Mouse (Mus musculus): Measurements from ENCODE around the gene Ager. TPM values are rescaled to one million over a fixed set of nuclear protein-coding genes. Genes with fewer than 3 reads are reported as not detected.

Ager gene
- total RNA-seq, 2 experiments from 2014 or later, result 1.8 TPM

DNA sequence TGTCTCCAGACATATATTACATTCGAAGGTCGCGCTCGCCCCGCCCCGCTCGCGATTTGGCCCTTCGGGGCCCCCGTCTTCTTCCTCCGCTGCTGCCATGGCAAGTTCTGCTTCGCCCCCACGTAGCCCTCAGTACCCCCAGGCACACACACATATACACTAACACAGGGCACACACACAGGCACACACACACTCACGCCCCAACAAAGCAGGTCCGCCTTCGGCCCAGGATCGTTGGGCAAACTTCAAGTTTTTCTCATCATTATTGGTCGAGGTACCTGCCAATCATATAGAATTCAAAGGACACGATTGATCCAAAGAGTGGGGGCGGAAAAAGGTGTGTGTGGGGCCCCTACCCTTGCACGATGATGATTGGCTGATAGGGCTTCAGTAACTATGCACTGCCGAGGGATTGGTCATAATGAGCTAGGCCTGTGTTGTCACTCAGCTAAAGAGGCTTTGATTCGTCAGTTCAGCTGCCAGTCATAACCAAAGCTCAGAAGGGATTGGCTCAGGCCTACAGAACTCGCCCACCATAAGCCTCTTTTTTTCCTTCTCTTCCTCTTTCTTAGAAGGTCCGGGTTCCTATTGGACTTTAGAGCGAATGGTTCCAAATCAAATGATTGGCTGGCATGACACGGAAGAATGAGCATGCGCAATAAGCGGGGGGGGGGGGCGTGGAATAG, 5.9 kb downstream of the Ager start, which contains the start of gene Rnf5:
TSS of gene Rnf5 (minus strand) at position 316 of the 686 bp plus-strand sequence.
- intact Hi-C loops (cut with DNase I), result no loop called here
- DNase-seq, result peak; percentile 98

DNA sequence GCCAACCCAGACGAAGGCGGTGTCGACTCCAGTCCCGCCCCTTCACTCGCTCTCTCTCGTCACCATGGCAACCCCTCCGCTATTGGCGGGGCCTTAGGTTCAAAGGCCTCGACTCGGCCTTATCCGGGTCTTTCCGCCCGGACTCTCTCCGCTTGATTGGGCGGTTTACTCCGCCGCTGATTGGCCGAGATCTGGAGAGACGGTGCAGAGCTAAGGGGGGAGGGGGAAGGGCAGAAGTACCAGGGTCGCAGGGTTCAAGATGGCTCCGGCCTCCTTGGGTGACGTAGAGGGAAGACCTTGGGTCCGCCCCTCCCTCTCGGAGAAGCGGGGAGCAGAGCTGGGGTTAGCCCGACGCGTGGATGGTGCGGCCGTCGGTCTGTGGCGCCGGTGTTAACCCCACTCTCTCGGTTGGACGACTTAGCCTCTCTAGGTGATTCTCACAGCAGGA, 6.4 kb downstream of the Ager start, which contains the start of gene Agpat1:
TSS of gene Agpat1 (plus strand) at position 202 of the 448 bp plus-strand sequence.
- DNase-seq, result peak; percentile 99
- intact Hi-C loops (cut with DNase I), result no loop called here

DNA sequence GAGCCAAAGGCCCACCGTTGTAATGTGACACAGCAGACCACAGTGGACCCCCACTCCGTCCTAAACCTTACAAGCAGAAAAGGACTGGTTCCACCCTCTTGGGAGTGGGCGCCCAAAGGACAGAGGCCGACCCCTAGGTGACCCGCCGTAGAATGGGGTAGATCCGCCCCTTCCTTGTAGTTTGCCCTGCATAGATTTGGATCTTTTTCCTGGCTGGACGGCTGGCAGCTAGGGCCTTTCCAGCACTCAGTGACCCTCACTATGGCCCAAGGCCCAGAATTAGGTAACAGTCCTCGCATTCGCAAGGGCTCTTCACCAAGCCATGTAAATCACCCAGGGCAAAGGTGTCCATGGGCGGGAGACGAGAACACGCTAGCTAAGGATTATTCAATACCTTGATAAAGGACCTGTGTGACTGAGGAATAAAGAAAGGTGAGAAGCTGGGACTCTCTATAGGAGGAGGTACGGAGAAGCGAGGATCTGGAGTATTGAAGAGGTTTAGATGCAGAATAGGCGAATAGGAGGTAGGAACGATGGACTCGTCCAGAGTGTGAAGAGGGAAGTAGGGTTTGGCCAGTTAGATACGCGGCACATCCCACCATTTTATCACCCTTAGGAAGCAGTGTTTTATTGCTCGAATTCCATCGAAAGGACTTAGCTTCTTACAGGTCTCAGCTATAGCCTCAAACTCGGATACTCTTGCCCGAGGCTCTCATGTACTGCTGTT, 7.0 kb downstream of the Ager start:
- intact Hi-C loops (cut with DNase I), result no loop called here
- DNase-seq, result no peak

DNA sequence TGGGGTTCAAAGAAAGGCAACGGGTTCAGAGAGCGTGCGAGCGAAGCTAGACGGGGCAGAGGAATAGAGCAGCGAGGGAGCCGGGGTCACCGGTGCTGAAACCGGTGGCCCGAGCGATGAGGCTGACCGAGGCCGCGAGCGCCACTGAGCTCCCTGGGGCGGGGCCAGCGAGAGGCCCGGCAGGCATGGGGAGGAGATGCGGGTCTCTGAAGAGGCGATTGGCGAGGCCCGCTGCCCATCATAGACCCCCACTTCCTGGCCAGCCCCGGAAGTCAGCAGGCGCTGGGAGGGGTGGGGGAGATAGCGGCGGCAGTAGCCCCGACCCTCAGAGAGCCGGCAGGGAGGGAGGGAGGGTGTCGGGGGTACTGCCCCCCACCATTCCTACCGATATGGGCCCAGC, 7.9 kb downstream of the Ager start:
- DNase-seq, result peak; percentile 99
- intact Hi-C loops (cut with DNase I), result no loop called here

DNA sequence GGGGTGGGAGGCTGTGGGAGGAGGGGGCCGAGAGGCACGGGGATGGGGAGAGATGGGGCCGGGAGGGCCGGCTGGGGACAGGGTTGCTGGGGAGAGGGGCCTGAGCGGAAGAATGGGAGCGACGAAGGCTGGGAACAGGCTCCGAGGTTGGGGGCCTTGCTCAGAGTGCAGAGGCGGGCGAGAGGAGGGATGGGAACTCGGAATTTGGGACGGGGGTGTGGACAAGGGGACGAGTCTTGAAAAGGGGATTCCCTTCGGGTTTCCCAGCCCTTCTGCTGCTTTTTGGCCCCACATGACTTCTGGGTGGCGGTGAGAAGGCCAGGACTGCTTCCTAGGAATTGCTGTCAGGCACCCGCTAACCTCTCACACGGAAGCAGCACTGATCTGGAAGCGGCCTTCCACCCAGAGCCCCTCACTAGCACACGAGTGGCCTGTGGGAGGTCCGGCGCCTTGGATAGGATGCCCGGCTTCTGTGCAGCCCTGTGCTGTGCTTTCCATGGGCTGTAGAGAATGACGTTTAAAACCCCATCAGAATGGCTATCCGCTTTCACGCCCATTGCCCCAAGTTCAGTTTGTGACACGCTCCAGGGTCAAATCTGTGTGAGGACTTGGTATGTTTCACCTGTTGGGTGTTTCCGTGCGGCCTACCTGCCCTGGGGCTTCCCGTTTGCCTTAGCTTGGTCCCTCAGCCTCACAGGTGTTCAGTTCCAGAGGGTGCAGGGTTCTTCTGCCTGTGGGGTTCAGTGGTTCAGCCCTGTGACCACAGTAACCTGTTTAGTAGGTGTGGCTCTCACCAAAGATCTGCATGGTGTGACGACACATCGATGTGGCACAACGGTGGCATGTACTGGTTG, 8.8 kb downstream of the Ager start:
- DNase-seq, result no peak
- intact Hi-C loops (cut with DNase I), result no loop called here

DNA sequence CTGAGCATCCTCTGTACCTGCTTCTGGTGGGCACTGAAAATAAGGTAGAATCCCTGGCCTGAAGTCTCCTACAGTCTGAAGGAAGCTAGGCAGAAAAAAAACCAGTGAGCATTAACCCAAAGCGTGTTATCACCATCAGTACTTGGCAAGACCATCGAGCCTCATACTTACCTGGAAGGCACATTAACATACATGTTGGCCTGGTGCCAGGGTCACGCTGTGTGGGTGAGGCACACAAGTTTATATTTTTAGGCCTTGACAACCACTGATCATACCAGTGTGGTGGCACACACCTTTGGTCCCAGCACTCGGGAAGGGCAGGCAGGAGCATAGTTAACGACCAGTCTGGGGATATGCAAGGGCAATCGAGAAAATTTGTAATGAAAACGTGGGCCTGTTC, 10.3 kb downstream of the Ager start:
- intact Hi-C loops (cut with DNase I), result no loop called here
- no peak for DNase-seq

DNA sequence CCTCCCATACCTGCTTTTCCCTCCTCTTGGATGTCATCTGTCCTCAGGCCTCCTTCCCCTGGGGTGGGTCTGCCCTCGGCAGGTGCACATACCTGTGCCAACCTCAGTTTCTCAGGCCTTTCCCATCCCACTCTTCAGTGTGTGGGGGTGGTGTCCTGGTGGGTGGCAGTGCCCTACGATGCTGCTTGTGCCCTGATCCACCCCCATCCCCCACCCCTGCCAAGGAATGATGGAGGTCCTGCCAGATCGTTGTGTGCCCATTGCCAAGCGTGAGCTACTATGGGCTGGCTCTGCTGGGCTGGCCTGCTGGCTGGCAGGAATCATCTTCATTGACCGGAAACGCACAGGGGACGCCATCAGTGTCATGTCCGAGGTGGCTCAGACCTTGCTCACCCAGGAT, 13.4 kb downstream of the Ager start:
- intact Hi-C loops (cut with DNase I), result no loop called here
- DNase-seq, result no peak

DNA sequence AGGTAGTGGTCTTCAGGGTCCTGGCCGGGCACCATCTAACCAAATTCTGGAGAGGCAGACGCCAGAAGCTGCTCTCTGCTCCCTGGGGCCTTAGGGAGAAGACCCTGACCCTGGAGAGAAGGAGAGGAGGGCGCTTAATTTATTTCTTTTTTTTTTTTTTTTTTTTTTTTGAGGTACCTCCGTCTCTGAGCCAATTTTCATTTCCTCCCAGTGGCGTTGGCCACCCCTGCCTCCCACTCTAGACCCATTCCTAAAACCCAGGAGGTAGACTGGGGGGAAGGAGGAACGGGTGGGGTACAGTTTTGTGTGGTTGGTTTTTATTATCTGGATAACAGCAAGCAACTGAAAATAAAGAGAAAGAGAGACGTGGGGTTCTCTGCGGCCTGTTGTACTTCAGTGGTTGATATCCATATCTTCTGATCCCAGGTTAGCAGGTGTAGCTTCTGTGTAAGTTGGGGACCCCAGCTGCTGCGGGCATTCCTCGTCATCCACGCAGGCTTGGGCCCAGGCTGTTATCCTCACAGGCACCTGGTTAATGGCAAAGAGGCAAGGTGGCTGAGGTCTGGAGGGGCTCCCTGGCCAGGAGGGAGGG, 15.5 kb downstream of the Ager start:
- intact Hi-C loops (cut with DNase I), result no loop called here
- no peak for DNase-seq

DNA sequence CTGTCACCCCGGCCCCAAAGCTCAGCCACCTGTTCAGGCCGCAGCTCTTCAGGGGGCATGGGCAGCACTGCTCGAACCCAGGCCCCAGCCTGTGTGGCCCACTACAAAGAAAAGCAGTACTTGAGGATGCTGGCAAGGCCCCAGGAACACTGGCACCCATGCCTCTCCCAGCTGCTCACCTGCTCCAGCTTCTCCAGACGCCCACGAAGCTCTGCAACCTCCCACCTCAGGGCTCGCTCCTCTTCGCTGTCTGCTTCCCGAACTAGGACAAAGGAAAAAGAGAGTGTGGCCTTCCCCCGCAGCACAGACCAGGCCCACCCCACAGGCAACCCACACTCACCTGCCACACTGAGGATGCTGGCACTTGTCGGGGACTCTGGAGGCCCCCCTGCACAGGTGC, 16.2 kb downstream of the Ager start:
- DNase-seq, result no peak

DNA sequence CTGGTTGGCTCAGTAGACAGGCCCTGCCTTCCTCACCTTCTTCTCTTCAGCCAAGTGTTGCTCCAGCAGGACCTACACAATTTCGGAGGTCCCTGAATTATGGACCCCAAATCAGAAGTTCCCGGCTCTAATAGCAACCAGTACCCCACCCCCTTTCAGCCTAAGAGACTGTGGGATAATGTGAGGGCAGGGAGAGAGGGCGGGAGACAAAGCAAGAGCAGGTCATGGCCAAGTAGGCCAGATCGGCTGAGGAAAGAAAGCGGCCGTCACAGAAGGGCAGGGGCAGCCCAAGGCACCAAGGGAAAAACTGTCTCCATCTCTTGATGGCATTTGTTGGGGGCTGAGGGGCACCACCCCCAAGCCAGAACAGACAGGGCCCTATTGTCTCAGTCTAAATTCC, 18.2 kb downstream of the Ager start, which contains the start of gene Egfl8:
TSS of gene Egfl8 (minus strand) at position 101 of the 400 bp plus-strand sequence.
- DNase-seq, result no peak
- intact Hi-C loops (cut with DNase I), result no loop called here

More for the DNA sequence above, 16.2 kb downstream of the Ager start:
- intact Hi-C loops (cut with DNase I), result no loop called here

DNA sequence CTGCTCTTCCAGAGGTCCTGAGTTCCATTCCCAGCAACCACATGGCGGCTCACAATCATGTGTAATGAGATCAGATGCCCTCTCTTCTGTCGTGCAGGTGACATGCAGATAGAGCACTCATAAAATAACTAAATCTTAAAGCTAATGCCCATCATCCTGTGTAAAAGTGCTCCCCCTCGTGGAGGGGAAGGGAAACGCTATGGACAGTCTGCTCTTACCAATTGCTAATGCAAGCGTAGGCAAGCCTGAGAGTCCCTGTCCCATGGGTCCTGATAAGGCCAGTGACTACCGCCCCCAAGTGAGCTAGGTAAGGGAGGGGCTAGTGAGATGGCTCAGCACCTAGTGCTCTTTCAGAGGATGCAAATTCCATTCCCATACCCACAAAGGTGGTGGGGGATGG, 21.3 kb downstream of the Ager start:
- peak; percentile 61 for DNase-seq
- intact Hi-C loops (cut with DNase I), result no loop called here

DNA sequence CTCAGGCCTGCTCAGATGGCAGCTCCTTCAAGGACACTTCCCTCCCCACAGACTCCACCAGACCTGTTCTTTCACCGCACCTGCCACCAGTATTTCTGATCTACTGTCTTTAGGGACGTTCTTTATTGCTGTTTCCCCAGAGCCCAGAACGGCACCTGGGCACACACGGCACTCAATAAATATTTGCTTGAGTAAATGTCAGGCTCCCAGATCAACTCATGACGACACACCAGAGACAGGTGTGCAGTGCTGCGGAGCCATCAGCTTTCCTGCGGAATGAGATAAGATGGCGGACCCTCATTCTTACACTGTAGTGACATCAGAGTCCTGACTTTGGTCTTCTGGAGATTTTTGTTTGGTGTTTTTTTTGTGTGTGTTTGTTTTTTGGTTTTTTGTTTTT, 23.3 kb downstream of the Ager start:
- no peak for DNase-seq
- intact Hi-C loops (cut with DNase I), result no loop called here

DNA sequence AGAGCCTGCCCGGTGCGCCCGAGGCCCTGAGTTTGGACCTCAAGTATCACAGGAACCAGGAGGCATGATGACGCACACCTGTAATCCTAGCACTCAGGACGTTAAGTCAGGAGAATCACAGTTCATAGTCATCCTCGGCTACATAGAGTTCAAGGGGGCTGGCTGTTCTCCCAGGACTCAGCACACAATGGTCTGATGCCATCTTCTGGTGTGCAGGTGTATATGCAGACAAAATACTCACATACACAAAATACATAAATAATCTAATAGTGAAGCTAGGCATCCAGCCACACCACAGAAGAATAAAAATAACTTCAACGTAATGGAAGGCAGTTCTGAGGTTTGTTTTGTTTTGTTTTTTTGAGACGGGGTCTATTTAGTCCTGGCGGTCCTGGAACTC, 25.5 kb downstream of the Ager start:
- intact Hi-C loops (cut with DNase I), result no loop called here
- DNase-seq, result no peak

DNA sequence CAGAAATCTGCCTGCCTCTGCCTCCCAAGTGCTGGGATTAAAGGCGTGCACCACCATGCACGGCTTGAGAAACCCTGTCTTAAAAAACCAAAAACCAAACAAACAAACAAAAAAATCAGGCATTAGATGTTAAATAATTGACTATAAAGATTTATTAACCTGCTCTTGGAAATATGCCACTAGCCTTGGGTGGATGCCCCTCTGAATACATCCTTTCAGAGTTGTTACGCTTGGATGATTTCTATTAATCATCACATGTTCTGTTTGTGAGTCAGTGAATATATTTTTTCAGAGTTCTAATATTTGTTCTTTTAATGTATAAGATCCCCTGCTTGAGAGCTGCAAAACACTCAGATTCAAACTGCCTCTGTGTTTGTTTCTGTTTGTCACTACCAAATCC, 27.3 kb downstream of the Ager start:
- intact Hi-C loops (cut with DNase I), result no loop called here
- DNase-seq, result no peak

DNA sequence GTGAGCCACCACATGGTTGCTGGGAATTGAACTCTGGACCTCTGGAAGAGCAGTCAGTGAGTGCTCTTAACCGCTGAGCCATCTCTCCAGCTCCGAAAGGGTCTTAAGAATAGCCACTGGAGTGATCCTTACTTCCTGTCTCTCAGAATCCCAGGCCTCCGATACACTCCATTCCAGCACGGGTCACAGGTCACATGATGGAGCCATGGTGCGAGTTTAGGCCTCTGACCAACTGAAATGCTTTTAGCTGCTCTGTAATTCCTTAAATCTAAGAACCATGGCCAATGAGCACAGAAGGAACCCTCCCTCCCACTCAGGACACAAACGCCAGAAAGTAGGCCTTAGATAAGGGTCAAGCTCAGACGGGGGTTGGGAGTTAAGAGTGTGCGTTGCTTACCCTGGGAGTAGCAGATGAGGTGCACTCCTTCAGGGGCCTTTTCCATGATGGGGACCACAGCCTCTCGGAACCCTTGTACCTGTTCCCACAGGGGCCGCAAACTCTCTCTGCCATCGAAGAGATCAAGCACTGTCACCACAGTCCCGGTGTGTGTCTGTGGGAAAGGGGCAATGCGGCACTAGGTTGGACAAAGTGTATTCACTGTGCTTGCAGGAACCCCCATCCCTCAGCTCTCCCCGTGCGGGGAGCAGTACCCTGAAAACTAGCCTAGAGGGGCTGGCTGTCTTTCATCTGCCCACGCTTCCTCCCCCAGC, 28.6 kb downstream of the Ager start:
- DNase-seq, result no peak
- intact Hi-C loops (cut with DNase I), result no loop called here

DNA sequence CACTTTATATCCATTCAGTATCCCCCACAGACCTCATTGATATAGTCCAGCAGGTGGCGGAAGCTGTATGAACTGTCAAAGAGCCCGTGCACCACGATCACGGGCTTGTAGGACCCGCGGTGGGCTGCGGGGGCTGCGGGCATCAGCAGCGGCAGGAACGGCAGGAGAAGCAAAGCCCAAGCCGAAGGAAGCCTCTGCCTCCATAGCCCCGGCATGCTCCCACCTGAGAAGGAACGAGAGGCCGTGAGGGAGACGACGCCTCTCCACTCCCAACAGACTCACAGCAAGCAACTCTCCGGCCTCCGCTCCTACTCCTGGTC, 29.1 kb downstream of the Ager start:
- DNase-seq, result peak; percentile 62
- intact Hi-C loops (cut with DNase I), result no loop called here

DNA sequence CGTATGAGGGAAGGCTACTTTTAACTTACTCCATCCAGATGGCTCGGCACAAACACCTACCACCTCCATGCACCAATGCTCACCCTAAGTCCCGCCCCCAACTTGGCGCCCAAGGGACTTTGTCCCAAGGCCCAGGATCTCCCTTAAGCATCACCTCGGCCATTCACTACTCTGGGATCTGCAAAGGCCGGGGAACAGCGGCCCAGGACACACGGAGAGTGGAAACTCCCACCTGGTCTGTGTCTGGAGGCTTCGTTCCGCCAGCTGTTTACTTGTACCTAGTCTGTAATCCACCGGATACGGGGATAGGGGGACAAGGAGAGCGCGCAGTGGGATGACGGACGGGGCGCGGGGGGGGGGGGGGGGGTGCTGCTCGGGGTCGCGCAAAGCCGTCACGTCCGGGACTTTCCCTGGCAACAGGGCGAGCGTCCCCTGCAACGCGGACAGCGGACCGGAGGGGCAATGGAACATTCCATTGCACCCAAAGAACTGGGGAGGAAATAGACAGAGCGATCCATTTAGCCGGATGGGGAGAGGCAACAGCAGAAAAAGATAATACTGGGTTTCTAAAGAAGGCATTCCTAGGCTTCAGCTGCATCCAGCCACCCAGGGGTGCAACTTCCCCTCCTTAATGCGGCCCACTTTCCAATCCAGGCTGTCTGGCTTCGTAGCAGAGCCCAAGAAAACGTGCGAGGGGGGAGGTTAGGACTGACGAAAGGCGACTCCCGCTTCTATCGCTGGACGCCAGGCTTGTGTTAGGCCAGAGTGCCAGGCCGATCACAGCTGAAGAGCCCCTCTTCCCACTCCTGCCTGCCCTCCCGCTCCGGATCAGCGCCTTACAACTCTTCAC, 29.7 kb downstream of the Ager start:
- intact Hi-C loops (cut with DNase I), result no loop called here
- DNase-seq, result peak; percentile 92

DNA sequence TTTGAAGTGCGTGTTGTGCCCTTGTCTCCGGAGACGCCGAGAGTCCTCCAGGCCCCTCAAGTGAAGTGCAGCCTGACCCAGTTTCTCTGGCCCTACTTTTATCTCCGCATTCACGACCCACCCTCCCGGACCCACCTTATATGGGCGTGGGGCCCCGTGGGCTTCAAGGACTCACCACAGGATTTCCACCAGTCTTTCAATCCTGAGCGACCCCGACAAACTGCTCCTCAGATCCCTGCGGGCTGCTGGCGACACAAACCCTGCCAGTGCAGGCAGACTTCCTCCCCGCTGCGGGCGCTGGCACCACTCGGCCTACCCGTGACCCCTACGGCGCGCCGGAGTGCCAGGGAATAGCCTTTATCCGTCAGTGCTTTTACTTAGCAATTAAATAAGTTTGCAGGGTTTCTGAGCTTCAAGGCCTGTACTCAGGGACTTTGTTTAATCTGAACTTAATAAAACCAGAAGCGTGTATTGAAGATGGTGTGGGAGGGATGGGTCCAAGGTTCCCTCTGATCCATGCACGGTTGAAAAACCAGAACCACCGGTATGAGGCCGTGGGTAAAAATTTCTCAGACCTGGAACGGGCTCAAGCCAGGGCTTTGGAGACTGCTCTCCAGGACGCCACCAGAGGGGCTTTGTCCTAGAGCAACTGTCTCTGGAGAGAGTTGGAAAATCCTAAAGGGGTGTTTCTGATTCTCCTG, 30.4 kb downstream of the Ager start, which contains the start of gene Ppt2:
TSS of gene Ppt2 (minus strand) at position 568 of the 701 bp plus-strand sequence.
- intact Hi-C loops (cut with DNase I), result no loop called here
- no peak for DNase-seq

DNA sequence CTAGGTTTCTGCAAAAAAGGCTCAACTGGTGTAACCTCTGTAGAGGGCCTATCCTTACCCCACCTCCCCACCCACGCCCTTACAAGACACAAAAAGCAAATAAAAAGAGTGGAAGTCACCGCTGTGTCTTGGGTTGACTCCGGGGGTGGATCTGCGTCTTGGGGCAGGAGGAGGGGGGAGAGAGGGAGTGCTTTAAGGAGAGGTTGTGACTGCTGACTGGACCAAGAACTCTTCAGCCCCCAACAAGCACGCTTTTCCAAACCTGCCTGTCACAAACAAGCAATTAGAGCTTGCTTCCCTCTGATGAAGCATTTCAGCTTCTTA, 30.9 kb downstream of the Ager start:
- intact Hi-C loops (cut with DNase I), result no loop called here
- DNase-seq, result no peak
